12 mouse cellular contexts compared by ENCODE assay signal in the genomic region with DNA sequence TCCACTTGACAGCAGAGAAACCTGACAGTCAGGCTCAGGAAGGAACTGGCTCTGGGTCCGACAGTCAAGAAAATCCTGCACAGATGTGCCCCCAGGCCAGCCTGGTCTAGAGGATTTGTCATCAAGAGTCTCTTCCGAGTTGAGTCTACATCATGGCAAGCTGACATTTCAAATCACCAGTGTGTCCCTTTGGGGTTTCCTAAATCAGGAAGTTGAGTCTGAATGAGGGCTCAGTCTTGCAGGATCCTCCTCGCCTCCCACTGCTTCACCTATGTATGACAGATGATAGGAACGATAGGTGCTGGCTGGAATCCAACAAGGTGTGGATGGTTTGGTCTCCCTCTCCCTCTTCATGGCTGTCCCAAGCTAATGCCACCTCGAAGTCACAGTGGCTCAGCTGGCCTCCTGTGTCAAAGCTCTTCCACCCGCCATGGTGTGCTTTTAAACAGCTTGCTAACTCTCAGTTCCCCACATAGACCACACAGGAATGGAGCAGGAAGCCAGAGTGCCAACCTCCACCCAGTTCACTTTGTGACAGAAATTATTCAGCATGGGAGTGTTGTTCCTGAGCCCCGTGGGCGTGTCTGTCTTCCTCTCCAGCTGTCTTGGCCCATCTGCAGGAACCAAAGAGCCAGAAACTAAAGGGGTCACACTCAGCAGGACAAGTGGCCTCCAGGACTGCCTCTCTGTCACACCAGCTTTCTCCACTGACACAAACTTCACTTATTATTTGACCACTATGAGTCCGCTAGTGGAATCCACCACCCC. TPM values are rescaled to one million over a fixed set of nuclear protein-coding genes. Genes with fewer than 3 reads are reported as not detected.
DNase-seq lines count a peak whose midpoint lies in the region; ATAC-seq and TF ChIP-seq lines count a peak whose summit lies in the region.
"Had no signal": no experiment of that assay in that cellular context is flagged by ENCODE, and none has a peak within 500 bp of the region (broad histone marks: within the 10 kb centered on the region; RNA-seq: fewer than 3 reads in every experiment).

No protein-coding gene starts in this region.

- 74% methylated on average over 9 of the region's 9 CpGs for WGBS in midbrain, embryonic 15.5 days

- H3K79me2 ChIP-seq in CH12.LX (replicated peaks; ENCODE audit: control insufficient read depth, extremely low read depth, insufficient read depth, poor library complexity, severe bottlenecking) = no peaks in the 10 kb centered on the region

- in situ Hi-C loops in CH12.LX (cut with MboI; ENCODE audit: low pct_ligation_motif_present, low pct_unique_long_range_greater_than_20kb, low sequenced_read_pairs) = no loop called here

- no peak for TF ChIP-seq CTCF in CH12.LX (conservative IDR thresholded peaks at IDR 0.05 in 1 of 2, IDR thresholded peaks at IDR 0.05 in 1 of 2; ENCODE audit: low read depth in 2 of 2, low read length in 2 of 2)

- H3K27ac ChIP-seq in CH12.LX (ENCODE audit: insufficient read depth, low read depth) = no peak overlapping the region
- no peak overlapping the region for H3K27ac ChIP-seq in midbrain, embryonic 15.5 days
- H3K27ac ChIP-seq: intestine, embryonic 15.5 days; lung, embryonic 15.5 days had no signal

- H3K9ac ChIP-seq in CH12.LX (ENCODE audit: insufficient read depth, low read depth) = no peak overlapping the region
- H3K9ac ChIP-seq in midbrain, embryonic 15.5 days = no peak overlapping the region
- H3K9ac ChIP-seq: intestine, embryonic 15.5 days; lung, embryonic 15.5 days had no signal

- H3K36me3 ChIP-seq in CH12.LX (replicated peaks in 1 of 2; ENCODE audit: control insufficient read depth in 1 of 2, insufficient read depth in 1 of 2, low read length in 1 of 2) = no peaks in the 10 kb centered on the region
- no peaks in the 10 kb centered on the region for H3K36me3 ChIP-seq in midbrain, embryonic 15.5 days (replicated peaks)
- H3K36me3 ChIP-seq: intestine, embryonic 15.5 days; lung, embryonic 15.5 days had no signal

- H3K4me1 ChIP-seq in CH12.LX (ENCODE audit: control insufficient read depth in 1 of 2, insufficient read depth in 2 of 2) = peaks cover 11 to 24% of the 10 kb centered on the region in 2 experiments
- H3K4me1 ChIP-seq in midbrain, embryonic 15.5 days = peaks cover 5% of the 10 kb centered on the region; the same call in 1 of the 2 replicates
- H3K4me1 ChIP-seq: intestine, embryonic 15.5 days; lung, embryonic 15.5 days had no signal

- TF ChIP-seq POLR2A in CH12.LX (IDR thresholded peaks at IDR 0.05; ENCODE audit: low read depth, low read length) = no peak

- no peaks in the 10 kb centered on the region for H3K9me3 ChIP-seq in CH12.LX (replicated peaks; ENCODE audit: low read length)
- no peaks in the 10 kb centered on the region for H3K9me3 ChIP-seq in midbrain, embryonic 15.5 days
- H3K9me3 ChIP-seq: intestine, embryonic 15.5 days; lung, embryonic 15.5 days had no signal

- no peak overlapping the region for H3K4me3 ChIP-seq in CH12.LX (replicated peaks in 1 of 3; ENCODE audit: low read depth in 2 of 3, low read length in 2 of 3, poor library complexity in 1 of 3)
- H3K4me3 ChIP-seq in midbrain, embryonic 15.5 days = no peak overlapping the region
- H3K4me3 ChIP-seq: intestine, embryonic 15.5 days; lung, embryonic 15.5 days had no signal

- TF ChIP-seq EP300 in CH12.LX (IDR thresholded peaks at IDR 0.05; ENCODE audit: low read length) = 0 out of 2 replicates have a peak, but pooled peaks have one; percentile 27

- dilution Hi-C loops in CH12.LX (cut with MboI; ENCODE audit: extremely low pct_ligation_motif_present, extremely low pct_unique_long_range_greater_than_20kb, low sequenced_read_pairs) = no loop called here

- no peak for ATAC-seq in midbrain, embryonic 15.5 days (replicated peaks)
- ATAC-seq: intestine, embryonic 15.5 days had no signal

- no peak for TF ChIP-seq RAD21 in CH12.LX (IDR thresholded peaks at IDR 0.05; ENCODE audit: low read depth, low read length)

- no peak overlapping the region for H3K4me2 ChIP-seq in CH12.LX (ENCODE audit: insufficient read depth, low read depth, poor library complexity, severe bottlenecking)
- no peak overlapping the region for H3K4me2 ChIP-seq in midbrain, embryonic 15.5 days
- H3K4me2 ChIP-seq: intestine, embryonic 15.5 days; lung, embryonic 15.5 days had no signal

- peak; percentile 34 to 47 for DNase-seq in kidney, postnatal 36 days
- DNase-seq in kidney, adult 8-10 months = no peak
- DNase-seq in 416B (ENCODE audit: low read depth) (peak; percentile 19), CH12.LX (ENCODE audit: extremely low read depth) (no peak)
- peak; percentile 28 for DNase-seq in lung, postnatal 25 days (ENCODE audit: low spot score)
- DNase-seq in adrenal gland, postnatal 4 days (ENCODE audit: low spot score in 2 of 2) = no peak
- DNase-seq: left cerebral cortex, postnatal 4 days; thymus, postnatal 25 days had no signal

- H3K27me3 ChIP-seq in CH12.LX (replicated peaks) = no peaks in the 10 kb centered on the region
- H3K27me3 ChIP-seq in midbrain, embryonic 15.5 days (replicated peaks) = no peaks in the 10 kb centered on the region

TF ChIP-seq in CH12.LX, 34 proteins besides CTCF, POLR2A, EP300 and RAD21:
- TF ChIP-seq E2F4 (IDR thresholded peaks at IDR 0.05; ENCODE audit: insufficient replicate concordance, low read depth, low read length) (no peak), PAX5 (IDR thresholded peaks at IDR 0.05; ENCODE audit: low read length) (no peak), MXI1 (IDR thresholded peaks at IDR 0.05; ENCODE audit: low read depth, low read length) (no peak), NRF1 (IDR thresholded peaks at IDR 0.05; ENCODE audit: low read depth, low read length) (no peak), SIN3A (IDR thresholded peaks at IDR 0.05; ENCODE audit: low read length) (0 out of 2 replicates have a peak, but pooled peaks have one; percentile 33), ZNF384 (IDR thresholded peaks at IDR 0.05; ENCODE audit: low read depth, low read length) (no peak), TCF12 (IDR thresholded peaks at IDR 0.05; ENCODE audit: low read depth, low read length) (no peak; the same call in 1 of the 2 replicates), GABPA (IDR thresholded peaks at IDR 0.05; ENCODE audit: insufficient replicate concordance, low read depth, low read length) (no peak), USF1 (IDR thresholded peaks at IDR 0.05; ENCODE audit: low read depth, low read length) (no peak)

RNA-seq across cellular contexts. Expression of gene Defb25, which starts 2.3 kb away (rescaled TPM):
- 0.84 TPM in 1 of 2 replicates, not detected in the other for total RNA-seq in CH12.LX (2012; rRNA removed)
- not detected in 2 replicates for total RNA-seq in CH12.LX (2014; rRNA removed)
- polyA plus RNA-seq in CH12.LX (2012; ENCODE audit: insufficient read length, low read depth) = 0.94 and 1.8 TPM in 2 replicates
- not detected in 2 replicates for polyA plus RNA-seq in midbrain, embryonic 15.5 days (2015; fragmentation: Nextera tagmentation; extraction: Ambion mirVana)
- 1 to 10 TPM; 2.4 to 2.8 TPM for total RNA-seq in adrenal gland, postnatal 4 days (2021)
- total RNA-seq: heart, postnatal 14 days; left cerebral cortex, postnatal 4 days had no signal
- polyA plus RNA-seq: lung, embryonic 15.5 days had no signal

RNA-seq across cellular contexts. Expression of gene Rem1, which starts 6.2 kb away (rescaled TPM):
- total RNA-seq in CH12.LX (2012; rRNA removed) = 0.13 and 0.55 TPM in 2 replicates
- 0.74 and 0.82 TPM in 2 replicates for total RNA-seq in CH12.LX (2014; rRNA removed)
- 0.70 and 0.80 TPM in 2 replicates for polyA plus RNA-seq in CH12.LX (2012; ENCODE audit: insufficient read length, low read depth)
- 0.30 and 0.40 TPM in 2 replicates for polyA plus RNA-seq in midbrain, embryonic 15.5 days (2015; fragmentation: Nextera tagmentation; extraction: Ambion mirVana)
- total RNA-seq in adrenal gland, postnatal 4 days (2021) = 10 to 100 TPM; 11.5 to 17.9 TPM

RNA-seq across cellular contexts. Expression of gene Defb36, which starts 16.4 kb away (rescaled TPM):
- not detected in 2 replicates for total RNA-seq in CH12.LX (2012; rRNA removed)
- not detected in 2 replicates for total RNA-seq in CH12.LX (2014; rRNA removed)
- not detected in 2 replicates for polyA plus RNA-seq in CH12.LX (2012; ENCODE audit: insufficient read length, low read depth)
- polyA plus RNA-seq in midbrain, embryonic 15.5 days (2015; fragmentation: Nextera tagmentation; extraction: Ambion mirVana) = not detected in 2 replicates
- total RNA-seq in adrenal gland, postnatal 4 days (2021) = 1 to 10 TPM; 2.0 to 2.3 TPM
- total RNA-seq: heart, postnatal 14 days; left cerebral cortex, postnatal 4 days had no signal
- polyA plus RNA-seq: intestine, embryonic 15.5 days; lung, embryonic 15.5 days had no signal

RNA-seq across cellular contexts. Expression of gene Defb45, which starts 21.4 kb away (rescaled TPM):
- total RNA-seq in CH12.LX (2012; rRNA removed) (not detected in 2 replicates), CH12.LX (2014; rRNA removed) (not detected in 2 replicates)
- not detected in 2 replicates for polyA plus RNA-seq in CH12.LX (2012; ENCODE audit: insufficient read length, low read depth)
- not detected in 2 replicates for polyA plus RNA-seq in midbrain, embryonic 15.5 days (2015; fragmentation: Nextera tagmentation; extraction: Ambion mirVana)
- not detected for total RNA-seq in adrenal gland, postnatal 4 days (2021)
- total RNA-seq: heart, postnatal 14 days; left cerebral cortex, postnatal 4 days had no signal
- polyA plus RNA-seq: intestine, embryonic 15.5 days; lung, embryonic 15.5 days had no signal

RNA-seq across cellular contexts. Expression of gene Defb19, which starts 40.4 kb away (rescaled TPM):
- total RNA-seq in CH12.LX (2012; rRNA removed) (not detected in 2 replicates), CH12.LX (2014; rRNA removed) (not detected in 2 replicates)
- polyA plus RNA-seq in CH12.LX (2012; ENCODE audit: insufficient read length, low read depth) = not detected in 2 replicates
- polyA plus RNA-seq in midbrain, embryonic 15.5 days (2015; fragmentation: Nextera tagmentation; extraction: Ambion mirVana) = not detected in 2 replicates
- total RNA-seq in adrenal gland, postnatal 4 days (2021) = 10 to 100 TPM in 1 of 2 experiments, 1 to 10 TPM in 1; 8.3 to 10.2 TPM
- total RNA-seq: heart, postnatal 14 days; left cerebral cortex, postnatal 4 days had no signal
- polyA plus RNA-seq: intestine, embryonic 15.5 days; lung, embryonic 15.5 days had no signal

Comparison
In these comparisons a context has a peak if more than half of its experiments do, and no peak if none do; other contexts are left out.
1. DNase-seq: peak in kidney, postnatal 36 days (2 of 2), 416B (single experiment) and lung, postnatal 25 days (single experiment); none in kidney, adult 8-10 months (0 of 2), CH12.LX (single experiment) and adrenal gland, postnatal 4 days (0 of 2).
2. RNA of gene Rem1, which starts 6.2 kb away (total RNA-seq): 11.5 to 17.9 TPM in adrenal gland, postnatal 4 days; 0.13 to 0.82 TPM in CH12.LX; every median in the first group is over 4 times any median in the second.